Mouse (Mus musculus): ENCODE results near the gene Cphx3.
"Not testable (repeated sequence)": the region's sequence is repeated elsewhere in the genome, so short reads cannot be mapped to it uniquely, and the experiment has no call there.

- TF ChIP-seq CTCF (IDR thresholded peaks at IDR 0.05; ENCODE audit: control insufficient read depth, insufficient read depth, low read length); POLR2A (IDR thresholded peaks at IDR 0.05; ENCODE audit: borderline replicate concordance, control insufficient read depth, low read depth, low read length): not testable (repeated sequence)
These were observed 15.3 kb upstream of the Cphx3 start for GRCm38 (mm10) chr14:26066574-26067324.

All from bone marrow, adult 2 months (tissue).